Mouse (Mus musculus): ENCODE results near the gene Jarid2. TPM values are rescaled to one million over a fixed set of nuclear protein-coding genes. Genes with fewer than 3 reads are reported as not detected.

Gene Jarid2
- polyA plus RNA-seq, 1 experiment = 150 TPM

DNA sequence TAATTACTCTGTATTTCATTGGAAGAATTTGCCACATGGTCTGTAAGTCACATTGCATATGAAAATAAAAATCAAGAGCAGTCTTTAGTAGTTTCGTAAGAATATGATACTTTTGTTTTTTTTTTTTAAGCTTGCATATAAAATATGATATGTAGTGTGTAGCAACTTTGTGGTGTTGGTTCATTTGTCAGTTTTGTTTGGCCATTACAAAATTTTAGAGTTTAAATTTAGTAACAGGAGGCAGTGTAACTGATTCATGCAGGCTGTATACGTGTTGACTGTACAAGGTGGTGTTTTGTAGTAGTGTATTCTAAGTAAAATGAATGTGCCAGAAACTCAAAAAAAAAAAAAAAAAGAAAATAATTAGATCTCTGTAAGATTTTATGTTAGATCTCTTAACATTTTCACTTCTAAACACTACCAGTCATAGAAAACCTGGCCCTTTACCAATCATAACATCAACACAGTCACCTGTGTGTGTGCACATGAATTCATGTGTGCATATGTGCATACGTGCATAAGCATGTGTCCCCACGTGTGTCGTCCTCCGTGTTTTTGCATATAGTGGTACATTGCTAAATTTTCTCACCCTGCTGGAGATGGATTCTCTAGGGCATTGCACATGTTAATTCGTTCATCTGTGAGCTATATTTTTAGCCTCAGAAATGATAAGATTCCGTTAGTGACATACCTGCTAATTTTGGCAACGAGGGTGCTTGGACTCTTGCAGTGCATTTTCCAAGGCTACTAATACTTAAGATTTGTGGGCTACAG, 59.3 kb downstream of the Jarid2 start:
- Histone ChIP-seq H3K4me3 (ENCODE audit: low read depth, low read length) (no peak overlapping the region), H3K9ac (ENCODE audit: low read depth, poor library complexity, severe bottlenecking) (no peak overlapping the region), H3K36me3 (ENCODE audit: control insufficient read depth, insufficient read depth, low read length, poor library complexity, severe bottlenecking) (peaks cover 7% of the 10 kb centered on the region), H3K4me1 (ENCODE audit: control insufficient read depth, insufficient read depth, low read length) (peaks cover 2% of the 10 kb centered on the region), H3K27ac (ENCODE audit: insufficient read depth, low read length) (no peak overlapping the region), H3K9me3 (replicated peaks; ENCODE audit: control insufficient read depth, insufficient read depth, low read length, poor library complexity, severe bottlenecking) (no peaks in the 10 kb centered on the region), H3K27me3 (ENCODE audit: control insufficient read depth, insufficient read depth, low read length, poor library complexity, severe bottlenecking) (no peaks in the 10 kb centered on the region)
- TF ChIP-seq POLR2A (IDR thresholded peaks at IDR 0.05; ENCODE audit: insufficient read depth, low read length) (no peak), EP300 (IDR thresholded peaks at IDR 0.05; ENCODE audit: insufficient read depth, low read depth, low read length) (no peak), CTCF (IDR thresholded peaks at IDR 0.05; ENCODE audit: low read depth, low read length) (no peak)

DNA sequence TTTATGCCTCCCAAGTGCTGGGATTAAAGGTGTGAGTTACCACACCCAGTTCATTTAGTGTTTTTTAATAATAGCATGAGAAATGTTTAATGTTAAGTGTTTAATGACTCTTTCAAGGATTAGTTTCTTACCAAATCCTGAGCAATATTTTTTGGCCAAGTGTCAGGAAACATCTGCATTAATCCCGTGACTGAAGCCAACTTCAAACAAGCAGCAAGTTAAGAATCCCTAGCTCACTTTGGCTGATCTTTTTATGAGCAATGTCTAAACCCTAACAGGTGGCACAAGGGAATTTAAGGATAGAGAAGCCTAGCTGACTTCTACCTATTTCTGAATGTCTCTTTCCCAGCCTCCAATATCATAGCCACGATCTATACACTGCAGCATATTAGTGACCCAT, 60.7 kb downstream of the Jarid2 start:
- TF ChIP-seq CTCF (IDR thresholded peaks at IDR 0.05; ENCODE audit: low read depth, low read length) = no peak
- TF ChIP-seq EP300 (IDR thresholded peaks at IDR 0.05; ENCODE audit: insufficient read depth, low read depth, low read length) = no peak
- TF ChIP-seq POLR2A (IDR thresholded peaks at IDR 0.05; ENCODE audit: insufficient read depth, low read length) = no peak
- H3K27ac ChIP-seq (ENCODE audit: insufficient read depth, low read length) = no peak overlapping the region
- H3K4me3 ChIP-seq (ENCODE audit: low read depth, low read length) = no peak overlapping the region
- no peaks in the 10 kb centered on the region for H3K27me3 ChIP-seq (ENCODE audit: control insufficient read depth, insufficient read depth, low read length, poor library complexity, severe bottlenecking)
- peaks cover 2% of the 10 kb centered on the region for H3K36me3 ChIP-seq (ENCODE audit: control insufficient read depth, insufficient read depth, low read length, poor library complexity, severe bottlenecking)
- no peaks in the 10 kb centered on the region for H3K9me3 ChIP-seq (replicated peaks; ENCODE audit: control insufficient read depth, insufficient read depth, low read length, poor library complexity, severe bottlenecking)
- no peak overlapping the region for H3K9ac ChIP-seq (ENCODE audit: low read depth, poor library complexity, severe bottlenecking)
- peaks cover 2% of the 10 kb centered on the region for H3K4me1 ChIP-seq (ENCODE audit: control insufficient read depth, insufficient read depth, low read length)

DNA sequence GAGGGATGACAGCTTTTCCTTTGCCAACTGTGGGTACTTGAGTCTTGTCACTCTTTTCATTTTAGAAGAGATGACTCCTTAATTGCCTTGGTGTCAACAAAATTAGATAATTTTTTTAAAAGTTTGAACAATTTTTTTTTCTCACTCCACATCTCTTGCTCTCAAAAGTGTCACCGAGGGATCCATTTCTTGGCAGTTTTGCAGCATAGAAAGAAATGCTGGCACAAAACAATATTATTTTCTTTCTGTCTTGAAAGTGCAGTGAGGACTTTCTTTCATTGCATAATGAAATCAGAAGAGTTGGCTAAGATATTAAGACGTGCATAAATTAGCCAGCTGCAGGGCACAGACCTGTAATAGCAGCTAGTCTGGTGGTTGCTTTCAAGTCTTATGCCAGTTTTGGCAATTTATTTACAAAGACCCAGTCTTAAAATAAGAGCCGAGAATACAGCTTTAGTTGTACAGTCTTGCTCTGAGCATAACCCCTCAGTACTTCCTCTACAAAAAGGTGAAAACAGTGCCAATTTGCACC, 63.2 kb downstream of the Jarid2 start:
- Histone ChIP-seq H3K27ac (ENCODE audit: insufficient read depth, low read length) (no peak overlapping the region), H3K9ac (ENCODE audit: low read depth, poor library complexity, severe bottlenecking) (no peak overlapping the region), H3K4me3 (ENCODE audit: low read depth, low read length) (no peak overlapping the region), H3K9me3 (replicated peaks; ENCODE audit: control insufficient read depth, insufficient read depth, low read length, poor library complexity, severe bottlenecking) (no peaks in the 10 kb centered on the region), H3K36me3 (ENCODE audit: control insufficient read depth, insufficient read depth, low read length, poor library complexity, severe bottlenecking) (peaks cover 2% of the 10 kb centered on the region; the same call in 1 of the 2 replicates), H3K4me1 (ENCODE audit: control insufficient read depth, insufficient read depth, low read length) (no peaks in the 10 kb centered on the region), H3K27me3 (ENCODE audit: control insufficient read depth, insufficient read depth, low read length, poor library complexity, severe bottlenecking) (no peaks in the 10 kb centered on the region)
- no peak for TF ChIP-seq EP300 (IDR thresholded peaks at IDR 0.05; ENCODE audit: insufficient read depth, low read depth, low read length)
- TF ChIP-seq CTCF (IDR thresholded peaks at IDR 0.05; ENCODE audit: low read depth, low read length) = no peak
- TF ChIP-seq POLR2A (IDR thresholded peaks at IDR 0.05; ENCODE audit: insufficient read depth, low read length) = no peak

DNA sequence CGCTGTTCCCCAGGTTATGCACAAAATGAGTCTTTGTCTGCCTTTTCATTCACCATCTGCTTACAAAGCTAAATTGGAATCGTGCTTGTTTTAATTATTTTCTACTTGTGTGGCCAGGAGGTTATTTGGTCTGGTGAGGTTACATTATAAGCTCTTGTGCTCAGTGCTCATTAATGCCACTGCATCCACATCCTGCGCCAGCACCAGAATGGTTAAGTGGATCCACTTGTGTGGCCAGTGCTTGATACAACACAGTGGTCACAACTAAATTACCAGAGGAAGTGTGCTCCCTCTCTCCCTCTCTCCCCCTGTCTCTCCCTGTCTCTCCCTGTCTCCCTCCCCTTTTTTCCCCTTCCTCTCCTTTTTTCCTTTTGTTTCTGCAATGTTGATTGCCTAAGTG, 66.6 kb downstream of the Jarid2 start:
- Histone ChIP-seq H3K9ac (ENCODE audit: low read depth, poor library complexity, severe bottlenecking) (no peak overlapping the region), H3K4me1 (ENCODE audit: control insufficient read depth, insufficient read depth, low read length) (peaks cover 2% of the 10 kb centered on the region), H3K36me3 (ENCODE audit: control insufficient read depth, insufficient read depth, low read length, poor library complexity, severe bottlenecking) (no peaks in the 10 kb centered on the region; the same call in none of the 2 replicates), H3K27ac (ENCODE audit: insufficient read depth, low read length) (no peak overlapping the region), H3K4me3 (ENCODE audit: low read depth, low read length) (no peak overlapping the region), H3K9me3 (replicated peaks; ENCODE audit: control insufficient read depth, insufficient read depth, low read length, poor library complexity, severe bottlenecking) (no peaks in the 10 kb centered on the region), H3K27me3 (ENCODE audit: control insufficient read depth, insufficient read depth, low read length, poor library complexity, severe bottlenecking) (no peaks in the 10 kb centered on the region)
- TF ChIP-seq POLR2A (IDR thresholded peaks at IDR 0.05; ENCODE audit: insufficient read depth, low read length) (no peak), EP300 (IDR thresholded peaks at IDR 0.05; ENCODE audit: insufficient read depth, low read depth, low read length) (no peak), CTCF (IDR thresholded peaks at IDR 0.05; ENCODE audit: low read depth, low read length) (no peak)

DNA sequence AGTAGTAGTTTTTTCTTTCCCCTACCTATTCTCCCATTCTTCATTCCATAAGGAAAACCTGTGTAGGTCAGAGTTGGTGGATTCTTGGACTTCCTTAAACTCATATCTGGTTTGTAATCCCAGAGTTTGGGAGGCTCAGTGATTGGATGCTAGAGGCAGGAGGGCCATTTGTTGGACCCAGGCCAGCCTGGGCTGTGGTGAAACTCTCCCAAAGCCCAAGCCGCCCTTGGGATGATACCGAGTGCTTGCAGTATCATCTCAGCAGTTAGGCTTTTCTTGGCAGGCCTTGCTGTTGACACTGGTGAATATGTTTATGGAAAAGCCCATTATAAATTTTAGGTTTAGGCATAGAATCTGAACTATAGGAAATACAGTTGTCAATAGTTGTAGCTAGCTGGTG, 67.5 kb downstream of the Jarid2 start:
- Histone ChIP-seq H3K4me1 (ENCODE audit: control insufficient read depth, insufficient read depth, low read length) (peaks cover 2% of the 10 kb centered on the region), H3K4me3 (ENCODE audit: low read depth, low read length) (no peak overlapping the region), H3K9me3 (replicated peaks; ENCODE audit: control insufficient read depth, insufficient read depth, low read length, poor library complexity, severe bottlenecking) (no peaks in the 10 kb centered on the region), H3K36me3 (ENCODE audit: control insufficient read depth, insufficient read depth, low read length, poor library complexity, severe bottlenecking) (no peaks in the 10 kb centered on the region; the same call in none of the 2 replicates), H3K9ac (ENCODE audit: low read depth, poor library complexity, severe bottlenecking) (no peak overlapping the region), H3K27ac (ENCODE audit: insufficient read depth, low read length) (no peak overlapping the region), H3K27me3 (ENCODE audit: control insufficient read depth, insufficient read depth, low read length, poor library complexity, severe bottlenecking) (no peaks in the 10 kb centered on the region)
- TF ChIP-seq POLR2A (IDR thresholded peaks at IDR 0.05; ENCODE audit: insufficient read depth, low read length) (no peak), CTCF (IDR thresholded peaks at IDR 0.05; ENCODE audit: low read depth, low read length) (no peak), EP300 (IDR thresholded peaks at IDR 0.05; ENCODE audit: insufficient read depth, low read depth, low read length) (no peak)

DNA sequence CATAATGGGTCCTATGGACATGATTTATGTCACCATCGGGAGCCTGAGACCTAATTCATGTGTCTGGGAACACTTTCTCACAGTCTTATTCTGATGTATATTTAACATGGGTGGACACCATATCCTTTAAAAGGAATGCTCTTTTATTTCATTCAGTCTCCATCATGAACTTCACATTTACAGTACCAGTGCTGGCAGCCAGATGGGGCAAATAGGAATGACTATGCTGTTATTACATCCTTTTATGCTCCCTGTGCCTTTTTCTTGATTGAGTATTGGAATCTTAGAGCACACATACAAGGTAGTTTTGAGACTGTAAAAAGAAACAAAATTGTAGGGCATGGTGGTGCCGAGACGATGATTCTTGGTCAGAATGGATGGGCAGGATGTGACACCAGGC, 69.0 kb downstream of the Jarid2 start:
- H3K36me3 ChIP-seq (ENCODE audit: control insufficient read depth, insufficient read depth, low read length, poor library complexity, severe bottlenecking) = no peaks in the 10 kb centered on the region; the same call in none of the 2 replicates
- no peak overlapping the region for H3K9ac ChIP-seq (ENCODE audit: low read depth, poor library complexity, severe bottlenecking)
- H3K27me3 ChIP-seq (ENCODE audit: control insufficient read depth, insufficient read depth, low read length, poor library complexity, severe bottlenecking) = no peaks in the 10 kb centered on the region
- peaks cover 2% of the 10 kb centered on the region for H3K4me1 ChIP-seq (ENCODE audit: control insufficient read depth, insufficient read depth, low read length)
- no peak overlapping the region for H3K27ac ChIP-seq (ENCODE audit: insufficient read depth, low read length)
- no peaks in the 10 kb centered on the region for H3K9me3 ChIP-seq (replicated peaks; ENCODE audit: control insufficient read depth, insufficient read depth, low read length, poor library complexity, severe bottlenecking)
- H3K4me3 ChIP-seq (ENCODE audit: low read depth, low read length) = no peak overlapping the region
- TF ChIP-seq EP300 (IDR thresholded peaks at IDR 0.05; ENCODE audit: insufficient read depth, low read depth, low read length) (no peak), POLR2A (IDR thresholded peaks at IDR 0.05; ENCODE audit: insufficient read depth, low read length) (no peak), CTCF (IDR thresholded peaks at IDR 0.05; ENCODE audit: low read depth, low read length) (no peak)

Data from ES-Bruce4 (cell line).